Mouse (Mus musculus) midbrain, embryonic 14.5 days (tissue): Measurements from ENCODE around the gene Dnah17. TPM values are rescaled to one million over a fixed set of nuclear protein-coding genes. Genes with fewer than 3 reads are reported as not detected.

Source experiments
- ATAC-seq: fragments of 200-750 bp; cut with Nextera tagmentation; 2 replicates; pipeline ENCODE4 v1.8.0; 2017; ENCODE audit warnings: moderate number of reproducible peaks, moderate library complexity; ENCODE audit not compliant: low FRiP score, low TSS enrichment
- DNase-seq: peaks from one replicate; pipeline ENCODE4 v3.0.0-alpha.2; 2015
- H3K27ac ChIP-seq: fragments of 300-500 bp; sonication (generic); replicated peaks from 2 replicates; pipeline ENCODE4 v1.5.1; 2014; ENCODE audit warnings: mild to moderate bottlenecking, low read depth, low read length, moderate library complexity
- H3K27me3 ChIP-seq: fragments of 300-500 bp; sonication (generic); 2 replicates; pipeline ENCODE4 v1.6.1; 2014; ENCODE audit warnings: low read length, control low read depth, mixed read lengths; ENCODE audit not compliant: control insufficient read depth, insufficient read depth
- H3K36me3 ChIP-seq: fragments of 300-500 bp; sonication (generic); 2 replicates; pipeline ENCODE4 v1.6.1; 2014; ENCODE audit warnings: low read length, control low read depth; ENCODE audit not compliant: control insufficient read depth, insufficient read depth
- H3K4me1 ChIP-seq: fragments of 300-500 bp; sonication (generic); 2 replicates; pipeline ENCODE4 v1.6.1; 2014; ENCODE audit warnings: mild to moderate bottlenecking, antibody characterized with exemption, low read length, control low read depth; ENCODE audit not compliant: control insufficient read depth, insufficient read depth
- H3K4me2 ChIP-seq: fragments of 300-500 bp; sonication (generic); 2 replicates; pipeline ENCODE4 v1.6.1; 2014; ENCODE audit warnings: mild to moderate bottlenecking, low read length, moderate library complexity
- H3K4me3 ChIP-seq: fragments of 300-500 bp; sonication (generic); replicated peaks from 2 replicates; pipeline ENCODE4 v1.5.1; 2014; ENCODE audit warnings: low read depth, low read length
- H3K9ac ChIP-seq: fragments of 300-500 bp; sonication (generic); replicated peaks from 2 replicates; pipeline ENCODE4 v1.6.1; 2014; ENCODE audit warnings: mild to moderate bottlenecking, low read length, moderate library complexity
- H3K9me3 ChIP-seq: fragments of 300-500 bp; sonication (generic); 2 replicates; pipeline ENCODE4 v1.6.1; 2016; ENCODE audit warnings: low read length, control low read depth, mixed read lengths; ENCODE audit not compliant: control insufficient read depth
- WGBS: fragments of 180-500 bp; shearing (Covaris S2); extraction: QIAGEN DNeasy Blood & Tissue Kit; methylation state at CpG from one replicate; pipeline ENCODE4 v1.1.7; 2014; 5-methylcytosine and 5-hydroxymethylcytosine counted together
- polyA plus RNA-seq: library from polyadenylated mRNA; unstranded; fragments of >200 nt; fragmentation: Nextera tagmentation; extraction: Ambion mirVana; gene quantifications from 2 replicates; pipeline ENCODE4 v1.2.1, GENCODE M21; 2014

Gene Dnah17
- polyA plus RNA-seq = 0.20 and 0.30 TPM in 2 replicates

- no peak within 1 kb of the TSS for H3K4me3 ChIP-seq
- H3K27me3 ChIP-seq = no peaks in the 10 kb centered on the region
- no peak for DNase-seq
- H3K27ac ChIP-seq = no peak within 1 kb of the TSS
- H3K9ac ChIP-seq = no peak within 1 kb of the TSS
- H3K4me2 ChIP-seq = no peak within 1 kb of the TSS
- WGBS = 88% methylated on average over 7 of the region's 7 CpGs
- no peak for ATAC-seq
- H3K9me3 ChIP-seq = no peaks in the 10 kb centered on the region
- no peaks in the 10 kb centered on the region for H3K4me1 ChIP-seq
- no peaks in the 10 kb centered on the region for H3K36me3 ChIP-seq
Observed at GRCm38 (mm10) chr11:118130534-118130933, at the start of gene Dnah17. Dnah17 (minus strand) TSS chr11:118130634.

- ATAC-seq (no peak), DNase-seq (no peak)
- Histone ChIP-seq H3K9ac (no peak overlapping the region), H3K27ac (no peak overlapping the region), H3K4me1 (no peaks in the 10 kb centered on the region), H3K4me2 (no peak overlapping the region), H3K4me3 (no peak overlapping the region), H3K27me3 (no peaks in the 10 kb centered on the region), H3K36me3 (peaks cover 98% of the 10 kb centered on the region), H3K9me3 (no peaks in the 10 kb centered on the region)
- 90% methylated on average over 7 of the region's 7 CpGs for WGBS
Observed at GRCm38 (mm10) chr11:118180199-118180598, 49.8 kb upstream of the Dnah17 start.

- Histone ChIP-seq H3K4me2 (no peak overlapping the region), H3K4me3 (no peak overlapping the region), H3K4me1 (no peaks in the 10 kb centered on the region), H3K9me3 (no peaks in the 10 kb centered on the region), H3K36me3 (peaks cover 87% of the 10 kb centered on the region), H3K27me3 (no peaks in the 10 kb centered on the region), H3K27ac (no peak overlapping the region), H3K9ac (no peak overlapping the region)
- DNase-seq = no peak
- no peak for ATAC-seq
- WGBS = 92% methylated on average over 5 of the region's 5 CpGs
Observed at GRCm38 (mm10) chr11:118178236-118178635, 47.8 kb upstream of the Dnah17 start.

- Histone ChIP-seq H3K4me1 (no peaks in the 10 kb centered on the region), H3K4me3 (no peak overlapping the region), H3K9me3 (no peaks in the 10 kb centered on the region), H3K27ac (no peak overlapping the region), H3K4me2 (no peak overlapping the region), H3K9ac (no peak overlapping the region), H3K36me3 (peaks cover 72% of the 10 kb centered on the region), H3K27me3 (no peaks in the 10 kb centered on the region)
- WGBS = 92% methylated on average over 7 of the region's 7 CpGs
- ATAC-seq (no peak), DNase-seq (no peak)
Observed at GRCm38 (mm10) chr11:118174752-118175151, 44.3 kb upstream of the Dnah17 start.

GRCm38 (mm10) chr11:118172768-118173167 is 42.3 kb upstream of the Dnah17 start:
- 67% methylated on average over 5 of the region's 5 CpGs for WGBS
- H3K36me3 ChIP-seq = peaks cover 69% of the 10 kb centered on the region
- ATAC-seq = no peak
- no peak overlapping the region for H3K4me2 ChIP-seq
- no peaks in the 10 kb centered on the region for H3K4me1 ChIP-seq
- DNase-seq = no peak
- H3K9ac ChIP-seq = no peak overlapping the region
- no peak overlapping the region for H3K27ac ChIP-seq
- H3K4me3 ChIP-seq = no peak overlapping the region
- no peaks in the 10 kb centered on the region for H3K27me3 ChIP-seq
- no peaks in the 10 kb centered on the region for H3K9me3 ChIP-seq

- Histone ChIP-seq H3K9me3 (no peaks in the 10 kb centered on the region), H3K4me1 (no peaks in the 10 kb centered on the region), H3K27ac (no peak overlapping the region), H3K4me2 (no peak overlapping the region), H3K9ac (no peak overlapping the region), H3K4me3 (no peak overlapping the region), H3K36me3 (peaks cover 69% of the 10 kb centered on the region), H3K27me3 (no peaks in the 10 kb centered on the region)
- WGBS = 94% methylated on average over 5 of the region's 5 CpGs
- DNase-seq (no peak), ATAC-seq (no peak)
Observed at GRCm38 (mm10) chr11:118170333-118170732, 39.9 kb upstream of the Dnah17 start.

GRCm38 (mm10) chr11:118168714-118169113 is 38.3 kb upstream of the Dnah17 start:
- Histone ChIP-seq H3K27ac (no peak overlapping the region), H3K27me3 (no peaks in the 10 kb centered on the region), H3K4me1 (no peaks in the 10 kb centered on the region), H3K9me3 (no peaks in the 10 kb centered on the region), H3K4me3 (no peak overlapping the region), H3K4me2 (no peak overlapping the region), H3K36me3 (peaks cover 70% of the 10 kb centered on the region), H3K9ac (no peak overlapping the region)
- DNase-seq = no peak
- ATAC-seq = no peak
- 75% methylated on average over 9 of the region's 9 CpGs for WGBS

- no peak for DNase-seq
- Histone ChIP-seq H3K4me1 (no peaks in the 10 kb centered on the region), H3K9me3 (no peaks in the 10 kb centered on the region), H3K9ac (no peak overlapping the region), H3K27ac (no peak overlapping the region), H3K4me3 (no peak overlapping the region), H3K36me3 (peaks cover 63% of the 10 kb centered on the region), H3K4me2 (no peak overlapping the region), H3K27me3 (no peaks in the 10 kb centered on the region)
- WGBS = 88% methylated on average over 5 of the region's 5 CpGs
- no peak for ATAC-seq
Observed at GRCm38 (mm10) chr11:118166626-118167025, 36.2 kb upstream of the Dnah17 start.

GRCm38 (mm10) chr11:118165681-118166080 is 35.2 kb upstream of the Dnah17 start:
- Histone ChIP-seq H3K9me3 (no peaks in the 10 kb centered on the region), H3K4me1 (no peaks in the 10 kb centered on the region), H3K27ac (no peak overlapping the region), H3K36me3 (peaks cover 62% of the 10 kb centered on the region), H3K27me3 (no peaks in the 10 kb centered on the region), H3K9ac (no peak overlapping the region), H3K4me3 (no peak overlapping the region), H3K4me2 (no peak overlapping the region)
- ATAC-seq = no peak
- 45% methylated on average over 11 of the region's 11 CpGs for WGBS
- DNase-seq = no peak
